Mouse (Mus musculus) adrenal gland, adult 8-10 months (tissue): Measurements from ENCODE around the gene Folr1. TPM values are rescaled to one million over a fixed set of nuclear protein-coding genes. Genes with fewer than 3 reads are reported as not detected.

ENCODE experiments used
- DNase-seq: peaks from one replicate; pipeline ENCODE4 v3.0.0; 2022
- total RNA-seq, 4 experiments: library from RNA; stranded (reverse); gene quantifications; 2 replicates each; pipeline ENCODE4 v1.2.4; 2022

The Folr1 gene
- total RNA-seq, result 1 to 10 TPM in 2 of 4 experiments, not detected in 2; 4.0 to 5.9 TPM

GRCm38 (mm10) chr7:101870629-101871028, at the start of gene Folr1:
Gene Folr1, minus strand, starts transcription at chr7:101870788.
- DNase-seq, result no peak

GRCm38 (mm10) chr7:101918071-101918470, 47.5 kb upstream of the Folr1 start:
- no peak for DNase-seq

GRCm38 (mm10) chr7:101911982-101912381, 41.4 kb upstream of the Folr1 start:
- DNase-seq, result no peak

GRCm38 (mm10) chr7:101910138-101910537, 39.5 kb upstream of the Folr1 start:
- DNase-seq, result no peak

GRCm38 (mm10) chr7:101908367-101908766, 37.8 kb upstream of the Folr1 start:
- no peak for DNase-seq

- DNase-seq, result no peak
Observed at GRCm38 (mm10) chr7:101906696-101907095, 36.1 kb upstream of the Folr1 start.

- DNase-seq, result no peak
Observed at GRCm38 (mm10) chr7:101906287-101906681, 35.7 kb upstream of the Folr1 start, which contains the start of gene Tomt. Gene Tomt, minus strand, starts transcription at chr7:101906359.

- DNase-seq, result peak; percentile 100
Observed at GRCm38 (mm10) chr7:101905561-101906286, 35.1 kb upstream of the Folr1 start, which contains the start of gene Lamtor1. Gene Lamtor1, plus strand, starts transcription at chr7:101905904.

GRCm38 (mm10) chr7:101902846-101903245, 32.3 kb upstream of the Folr1 start:
- DNase-seq, result no peak

GRCm38 (mm10) chr7:101901969-101902368, 31.4 kb upstream of the Folr1 start:
- DNase-seq, result no peak

- no peak for DNase-seq
Observed at GRCm38 (mm10) chr7:101900331-101901097, 29.9 kb upstream of the Folr1 start.

- DNase-seq, result peak; percentile 98
Observed at GRCm38 (mm10) chr7:101896104-101897066, 25.8 kb upstream of the Folr1 start.

GRCm38 (mm10) chr7:101895695-101896094, 25.1 kb upstream of the Folr1 start:
- DNase-seq, result no peak

GRCm38 (mm10) chr7:101888460-101888859, 17.9 kb upstream of the Folr1 start:
- DNase-seq, result no peak

GRCm38 (mm10) chr7:101886274-101886673, 15.7 kb upstream of the Folr1 start:
- no peak for DNase-seq

GRCm38 (mm10) chr7:101884160-101884559, 13.6 kb upstream of the Folr1 start:
- no peak for DNase-seq

- no peak for DNase-seq
Observed at GRCm38 (mm10) chr7:101882413-101883154, 12.0 kb upstream of the Folr1 start.

GRCm38 (mm10) chr7:101880855-101881254, 10.3 kb upstream of the Folr1 start:
- no peak for DNase-seq

- DNase-seq, result peak; percentile 28
Observed at GRCm38 (mm10) chr7:101875978-101876377, 5.4 kb upstream of the Folr1 start.

- no peak for DNase-seq
Observed at GRCm38 (mm10) chr7:101871296-101871695, 708 bp upstream of the Folr1 start.

- no peak for DNase-seq
Observed at GRCm38 (mm10) chr7:101869163-101869500, 1.5 kb downstream of the Folr1 start.
